Mouse (Mus musculus) G1E (cell line): Measurements from ENCODE around the gene Vinac1. TPM values are rescaled to one million over a fixed set of nuclear protein-coding genes. Genes with fewer than 3 reads are reported as not detected.

ENCODE experiments used
- ATAC-seq: 2 replicates; pipeline ENCODE4 v1.8.0; 2016; ENCODE audit warnings: mild to moderate bottlenecking; ENCODE audit not compliant: insufficient number of reproducible peaks, poor library complexity, low FRiP score, severe bottlenecking; ENCODE audit errors: extremely low read depth
- DNase-seq: peaks from one replicate; pipeline ENCODE4 v3.0.0; 2012; ENCODE audit warnings: low spot score
- H3K27me3 ChIP-seq: 2 replicates; pipeline ENCODE4 v1.6.1; 2012; ENCODE audit warnings: mild to moderate bottlenecking, low read length, inconsistent platforms; ENCODE audit not compliant: insufficient read depth
- H3K36me3 ChIP-seq: replicated peaks from 2 replicates; pipeline ENCODE3; 2012; ENCODE audit warnings: mild to moderate bottlenecking, inconsistent platforms
- H3K4me1 ChIP-seq: 2 replicates; pipeline ENCODE4 v1.6.1; 2012; ENCODE audit warnings: low read depth, low read length, inconsistent platforms, mixed read lengths; ENCODE audit not compliant: insufficient read depth
- H3K4me3 ChIP-seq: 2 replicates; pipeline ENCODE4 v1.5.1; 2012; ENCODE audit warnings: low read depth, mild to moderate bottlenecking, inconsistent platforms, low read length, moderate library complexity, mixed read lengths
- H3K9me3 ChIP-seq: replicated peaks from 2 replicates; pipeline ENCODE4 v1.6.1; 2012; ENCODE audit warnings: inconsistent platforms
- CTCF ChIP-seq: IDR thresholded peaks from 2 replicates; pipeline ENCODE4 v1.5.1; 2012; ENCODE audit warnings: low read depth, low read length, inconsistent platforms, mixed read lengths
- GATA1 ChIP-seq: IDR thresholded peaks from 2 replicates; pipeline ENCODE4 v1.6.1; 2012; ENCODE audit warnings: borderline replicate concordance, low read length, inconsistent platforms, mixed read lengths
- GATA2 ChIP-seq: IDR thresholded peaks from 2 replicates; pipeline ENCODE4 v1.6.1; 2012; ENCODE audit warnings: low read depth, low read length, inconsistent platforms, borderline replicate concordance
- POLR2AphosphoS5 ChIP-seq: IDR thresholded peaks from 2 replicates; pipeline ENCODE4 v1.6.1; 2012; ENCODE audit warnings: low read depth, low read length, inconsistent platforms; ENCODE audit not compliant: insufficient replicate concordance
- TAL1 ChIP-seq: conservative IDR thresholded peaks from 2 replicates; pipeline ENCODE4 v1.6.1; 2012; ENCODE audit warnings: low read depth, low read length, inconsistent platforms, mixed read lengths
- polyA plus RNA-seq: library from polyadenylated mRNA; stranded (reverse); fragments of >175 nt; gene quantifications from 2 replicates; pipeline ENCODE4 v1.2.3, GENCODE M21; 2012
- total RNA-seq, 2 experiments: library from RNA; stranded (forward) in 1 of 2; stranded (reverse) in 1 of 2; fragments of 200-1000 nt in 1 of 2; fragments of >200 nt in 1 of 2; fragmentation: Nextera tagmentation in 1 of 2; gene quantifications; 2 replicates each; pipeline ENCODE4 v1.2.3; 2014 to 2017

Gene Vinac1
- total and polyA plus RNA-seq, 3 experiments = 0.11 TPM; not detected in 2

DNA sequence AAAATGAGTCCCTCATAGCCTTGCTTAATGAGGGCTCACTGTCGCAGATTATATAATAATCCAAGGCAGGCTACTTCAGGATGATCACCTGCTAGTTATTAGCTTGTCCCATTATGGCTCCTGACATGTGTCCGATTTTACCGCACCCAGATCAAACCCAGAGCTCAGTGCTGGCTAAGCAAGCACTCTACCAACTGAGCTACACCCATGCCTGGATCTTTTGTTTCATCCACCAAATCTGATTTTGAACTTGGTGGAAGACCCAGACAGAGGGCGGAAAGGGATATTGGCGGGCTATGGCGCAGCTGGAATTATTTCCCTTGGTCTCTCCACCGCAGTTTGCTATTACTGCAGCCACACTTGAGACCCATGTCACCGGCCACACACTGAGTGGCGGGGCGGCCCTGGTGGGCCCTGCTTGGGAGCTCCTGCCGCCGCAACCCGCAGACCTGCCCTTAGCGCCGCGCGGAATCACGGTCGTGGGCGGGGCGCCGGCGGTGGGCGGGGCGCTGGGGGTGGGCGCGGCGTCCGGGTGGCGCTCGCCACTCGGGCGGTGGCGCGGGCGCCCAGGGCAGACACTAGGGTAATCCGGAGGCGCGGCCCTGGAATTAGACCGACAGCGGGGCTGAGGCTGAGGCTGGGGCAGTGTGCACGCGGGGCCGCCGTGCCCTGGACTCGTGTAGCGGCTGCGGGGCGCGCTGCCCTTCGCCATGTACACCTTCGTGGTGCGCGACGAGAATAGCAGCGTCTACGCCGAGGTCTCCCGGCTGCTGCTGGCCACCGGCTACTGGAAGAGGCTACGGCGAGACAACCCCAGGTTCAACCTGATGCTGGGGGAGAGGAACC is 17.7 kb upstream of the Vinac1 start, which contains the start of gene Ttl:
Gene Ttl (plus strand): TSS at position 506 of the 846 bp plus-strand sequence.
- DNase-seq = no peak
- TF ChIP-seq GATA1 (no peak), CTCF (no peak), GATA2 (no peak), TAL1 (no peak), POLR2AphosphoS5 (no peak)
- Histone ChIP-seq H3K36me3 (no peaks in the 10 kb centered on the region), H3K4me3 (no peak within 1 kb of the TSS; the same call in 1 of the 2 replicates), H3K4me1 (no peaks in the 10 kb centered on the region), H3K27me3 (peaks cover 11% of the 10 kb centered on the region), H3K9me3 (peaks cover 3% of the 10 kb centered on the region)
- ATAC-seq = no peak

DNA sequence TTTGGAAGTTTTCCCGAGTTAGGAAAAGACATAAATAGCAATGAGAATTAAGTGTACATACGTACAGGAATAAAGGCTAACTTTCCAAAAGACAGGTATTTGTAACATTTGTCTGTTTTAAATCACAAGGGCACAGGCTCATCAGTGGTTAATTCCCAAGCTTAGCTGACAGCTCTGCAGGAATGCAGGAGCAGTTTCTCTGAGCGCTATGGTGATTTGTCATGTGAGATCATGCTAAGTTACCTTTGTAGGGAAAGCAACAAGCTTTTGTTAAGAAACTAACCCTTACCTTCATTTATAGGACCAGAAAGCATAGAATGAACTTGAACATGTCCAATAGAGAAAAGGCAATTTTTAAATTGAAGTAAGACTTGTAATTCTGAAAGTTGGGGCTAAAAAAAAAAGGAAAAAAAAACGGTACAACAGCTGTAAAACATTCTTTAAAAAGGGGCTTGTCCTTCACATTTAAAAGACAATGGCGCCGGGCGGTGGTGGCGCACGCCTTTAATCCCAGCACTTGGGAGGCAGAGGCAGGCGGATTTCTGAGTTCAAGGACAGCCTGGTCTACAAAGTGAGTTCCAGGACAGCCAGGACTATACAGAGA is 13.6 kb upstream of the Vinac1 start:
- no peak for TF ChIP-seq TAL1
- no peak for TF ChIP-seq CTCF
- no peak for TF ChIP-seq GATA1
- no peak for TF ChIP-seq POLR2AphosphoS5
- TF ChIP-seq GATA2 = no peak

DNA sequence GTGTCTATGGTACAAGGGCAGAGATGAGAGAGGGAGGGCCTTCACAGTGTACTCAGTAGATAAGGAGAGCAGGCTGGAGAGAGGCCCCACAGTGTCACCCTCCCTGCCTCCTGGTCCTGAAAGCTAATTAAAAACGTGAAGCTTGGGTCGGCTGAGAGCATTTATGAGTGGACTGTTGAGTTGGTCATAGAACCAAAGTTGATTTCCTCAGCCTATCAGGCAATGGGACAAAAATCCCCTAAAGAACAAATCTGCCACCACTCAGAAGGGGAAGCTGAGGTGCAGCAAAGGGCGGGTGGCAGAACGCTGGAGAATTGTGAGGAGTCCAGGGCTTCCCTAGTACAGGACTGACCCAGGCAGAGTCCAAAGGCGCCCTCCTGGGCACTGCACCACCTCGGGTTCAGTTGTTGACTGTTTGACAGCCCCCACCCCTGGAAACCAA is 10.0 kb upstream of the Vinac1 start:
- DNase-seq (no peak), ATAC-seq (no peak)
- Histone ChIP-seq H3K9me3 (no peaks in the 10 kb centered on the region), H3K27me3 (peaks cover 5% of the 10 kb centered on the region; the same call in 1 of the 2 replicates), H3K36me3 (no peaks in the 10 kb centered on the region), H3K4me3 (no peak overlapping the region), H3K4me1 (peaks cover 3% of the 10 kb centered on the region; the same call in 1 of the 2 replicates)
- TF ChIP-seq POLR2AphosphoS5 = no peak
- TF ChIP-seq TAL1 = no peak
- TF ChIP-seq GATA1 = no peak
- TF ChIP-seq CTCF = no peak
- TF ChIP-seq GATA2 = no peak

More for the DNA sequence above, 13.6 kb upstream of the Vinac1 start:
- ATAC-seq = no peak
- Histone ChIP-seq H3K27me3 (peaks cover 11% of the 10 kb centered on the region), H3K36me3 (no peaks in the 10 kb centered on the region), H3K9me3 (peaks cover 3% of the 10 kb centered on the region), H3K4me3 (no peak overlapping the region), H3K4me1 (peaks cover 3% of the 10 kb centered on the region; the same call in 1 of the 2 replicates)
- DNase-seq = no peak

DNA sequence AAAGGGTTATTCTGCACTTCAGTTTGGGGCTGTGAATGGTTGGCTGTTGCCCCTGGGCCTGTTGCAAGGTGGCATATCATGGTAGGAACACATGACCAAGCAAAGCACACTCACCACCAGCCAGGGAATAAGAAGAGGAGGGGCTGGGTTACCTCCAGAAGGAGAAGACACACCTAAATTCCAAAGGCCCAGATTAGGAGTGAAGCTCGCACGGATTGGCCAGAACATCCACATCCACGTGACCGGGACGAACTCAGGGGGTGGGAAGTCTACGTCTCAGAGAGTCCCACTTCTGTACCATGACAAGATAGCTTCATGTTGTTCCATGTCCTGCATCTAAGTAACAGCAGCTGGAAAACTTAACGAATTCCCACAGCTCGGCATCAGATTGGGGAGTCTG is 9.3 kb upstream of the Vinac1 start:
- no peak for TF ChIP-seq TAL1
- TF ChIP-seq GATA1 = no peak
- TF ChIP-seq POLR2AphosphoS5 = no peak
- no peak for TF ChIP-seq CTCF
- TF ChIP-seq GATA2 = no peak
- peaks cover 5% of the 10 kb centered on the region; the same call in 1 of the 2 replicates for H3K27me3 ChIP-seq
- H3K4me1 ChIP-seq = peaks cover 3% of the 10 kb centered on the region; the same call in 1 of the 2 replicates
- H3K4me3 ChIP-seq = no peak overlapping the region
- DNase-seq (no peak), ATAC-seq (no peak)
- no peaks in the 10 kb centered on the region for H3K36me3 ChIP-seq
- no peaks in the 10 kb centered on the region for H3K9me3 ChIP-seq

DNA sequence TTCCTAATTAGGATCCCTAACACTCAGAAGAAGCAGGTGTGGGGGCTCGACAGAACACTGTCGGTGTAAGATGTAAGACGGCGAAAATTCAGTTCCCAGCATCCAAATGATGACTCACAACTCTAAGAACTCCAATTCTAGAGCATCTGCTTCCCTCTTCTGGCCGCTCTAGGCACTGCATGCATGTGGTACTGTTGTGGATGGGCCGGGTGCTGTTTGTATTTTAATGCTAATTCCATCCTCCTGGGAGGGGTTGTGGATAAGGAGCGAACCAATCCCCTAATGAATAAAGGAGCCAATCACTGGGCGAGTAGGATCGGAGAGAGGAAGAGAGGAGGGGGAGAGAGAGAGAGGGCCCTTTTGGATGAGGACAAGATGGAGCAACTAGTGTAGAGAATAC is 8.6 kb upstream of the Vinac1 start:
- no peaks in the 10 kb centered on the region for H3K36me3 ChIP-seq
- TF ChIP-seq TAL1 = no peak
- no peak for TF ChIP-seq POLR2AphosphoS5
- 0 out of 2 replicates have a peak, but pooled peaks have one; percentile 15 for TF ChIP-seq CTCF
- TF ChIP-seq GATA2 = no peak
- TF ChIP-seq GATA1 = no peak
- H3K4me3 ChIP-seq = no peak overlapping the region
- DNase-seq (no peak), ATAC-seq (no peak)
- peaks cover 4% of the 10 kb centered on the region; the same call in 1 of the 2 replicates for H3K27me3 ChIP-seq
- H3K4me1 ChIP-seq = peaks cover 3% of the 10 kb centered on the region; the same call in 1 of the 2 replicates
- no peaks in the 10 kb centered on the region for H3K9me3 ChIP-seq

DNA sequence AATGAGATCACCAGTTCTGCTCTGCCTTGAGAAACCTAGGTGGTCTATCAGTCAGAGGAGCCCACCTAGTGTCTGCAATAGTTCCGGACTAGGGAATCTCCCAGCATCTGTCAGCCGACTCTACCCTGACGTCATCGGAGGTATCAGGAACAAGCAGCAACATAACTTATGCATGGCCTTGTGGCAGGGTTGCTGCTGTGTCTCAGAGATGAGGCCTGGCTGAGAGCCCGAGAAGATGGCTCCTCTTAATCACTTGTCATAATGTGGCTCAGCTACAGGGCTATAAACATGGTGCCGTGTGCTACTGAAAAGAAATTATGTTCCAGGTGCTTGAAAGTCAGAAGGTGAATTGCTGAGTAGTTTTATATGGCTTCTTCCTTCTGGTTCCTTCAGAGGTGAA is 7.8 kb upstream of the Vinac1 start:
- DNase-seq = no peak
- TF ChIP-seq POLR2AphosphoS5 = no peak
- TF ChIP-seq CTCF = no peak
- no peak for TF ChIP-seq GATA2
- TF ChIP-seq TAL1 = no peak
- no peak for TF ChIP-seq GATA1
- Histone ChIP-seq H3K4me3 (no peak overlapping the region), H3K9me3 (no peaks in the 10 kb centered on the region), H3K4me1 (peaks cover 3% of the 10 kb centered on the region; the same call in 1 of the 2 replicates), H3K27me3 (peaks cover 2% of the 10 kb centered on the region; the same call in 1 of the 2 replicates), H3K36me3 (no peaks in the 10 kb centered on the region)
- no peak for ATAC-seq
